Comparison of ENCODE assay signal across 8 mouse cellular contexts in the genomic region with DNA sequence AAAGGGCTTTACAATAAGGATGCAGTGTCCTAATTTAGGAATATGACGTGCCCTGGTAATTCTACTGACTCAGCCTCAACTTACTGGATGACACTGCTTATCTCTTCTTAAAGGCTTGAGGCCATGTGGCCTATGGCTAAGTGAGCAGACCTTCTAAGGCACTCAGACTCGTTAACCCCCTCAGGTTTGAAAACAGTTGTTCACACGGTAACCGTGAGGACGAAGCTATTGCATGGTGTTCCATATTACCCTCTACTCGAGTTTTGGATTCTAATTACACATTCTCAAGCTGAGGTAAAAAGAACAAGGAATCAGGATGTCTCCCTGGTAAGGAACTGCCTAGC. TPM values are rescaled to one million over a fixed set of nuclear protein-coding genes. Genes with fewer than 3 reads are reported as not detected.
A peak's percentile ranks its signal among the peaks of the same experiment; 100 is the strongest.
DNase-seq lines count a peak whose midpoint lies in the region; ATAC-seq and TF ChIP-seq lines count a peak whose summit lies in the region.
"Had no signal": no experiment of that assay in that cellular context is flagged by ENCODE, and none has a peak within 500 bp of the region (broad histone marks: within the 10 kb centered on the region; RNA-seq: fewer than 3 reads in every experiment).

No protein-coding gene starts in this region.

- no peak for TF ChIP-seq POLR2A in olfactory bulb, adult 2 months (IDR thresholded peaks at IDR 0.05; ENCODE audit: insufficient read depth, low read depth, low read length)

- DNase-seq in right cerebral cortex, postnatal 25 days = peak; percentile 12
- DNase-seq in right cerebral cortex, adult 18-20 months = no peak
- DNase-seq in kidney, postnatal 25 days = no peak

- no peaks in the 10 kb centered on the region for H3K9me3 ChIP-seq in embryonic facial prominence, embryonic 15.5 days (replicated peaks)
- no peaks in the 10 kb centered on the region for H3K9me3 ChIP-seq in intestine, postnatal 0 days (ENCODE audit: control insufficient read depth)

- peak overlapping the region; percentile 99 for H3K27ac ChIP-seq in embryonic facial prominence, embryonic 15.5 days (replicated peaks)
- peak overlapping the region; percentile 95 for H3K27ac ChIP-seq in intestine, postnatal 0 days (ENCODE audit: low read depth, low read length)
- peak overlapping the region; percentile 91 for H3K27ac ChIP-seq in olfactory bulb, adult 2 months (ENCODE audit: insufficient read depth, low read depth, low read length)

- 16% methylated on average over 6 of the region's 6 CpGs for WGBS in embryonic facial prominence, embryonic 15.5 days
- WGBS in intestine, postnatal 0 days = 13% methylated on average over 6 of the region's 6 CpGs
- WGBS in olfactory bulb, adult 2 months = 5% methylated on average over 6 of the region's 6 CpGs

- H3K36me3 ChIP-seq in embryonic facial prominence, embryonic 15.5 days = 0 out of 2 replicates have a peak, but pooled peaks cover 7% of the 10 kb centered on the region
- H3K36me3 ChIP-seq in intestine, postnatal 0 days (ENCODE audit: control insufficient read depth, insufficient read depth) = no peaks in the 10 kb centered on the region; the same call in none of the 2 replicates

- no peak for TF ChIP-seq CTCF in intestine, postnatal 0 days (IDR thresholded peaks at IDR 0.05; ENCODE audit: low read depth)
- no peak for TF ChIP-seq CTCF in olfactory bulb, adult 2 months (IDR thresholded peaks at IDR 0.05; ENCODE audit: insufficient read depth, low read depth, low read length)

- peaks cover 15% of the 10 kb centered on the region for H3K4me1 ChIP-seq in embryonic facial prominence, embryonic 15.5 days
- no peaks in the 10 kb centered on the region for H3K4me1 ChIP-seq in intestine, postnatal 0 days (replicated peaks; ENCODE audit: control insufficient read depth, insufficient read depth, low read length)
- H3K4me1 ChIP-seq in olfactory bulb, adult 2 months (ENCODE audit: control insufficient read depth, insufficient read depth, low read length) = no peaks in the 10 kb centered on the region

- H3K27me3 ChIP-seq in embryonic facial prominence, embryonic 15.5 days = no peaks in the 10 kb centered on the region
- H3K27me3 ChIP-seq in intestine, postnatal 0 days (replicated peaks; ENCODE audit: control insufficient read depth, insufficient read depth, low read length) = no peaks in the 10 kb centered on the region

- H3K4me3 ChIP-seq in embryonic facial prominence, embryonic 15.5 days (replicated peaks) = peak overlapping the region; percentile 97
- peak overlapping the region; percentile 81 for H3K4me3 ChIP-seq in intestine, postnatal 0 days (ENCODE audit: low read depth, low read length)
- peak overlapping the region; percentile 67; the same call in 1 of the 2 replicates for H3K4me3 ChIP-seq in olfactory bulb, adult 2 months (ENCODE audit: insufficient read depth, low read depth, low read length)

- H3K4me2 ChIP-seq in embryonic facial prominence, embryonic 15.5 days (replicated peaks) = peak overlapping the region; percentile 80
- H3K4me2 ChIP-seq in intestine, postnatal 0 days (replicated peaks; ENCODE audit: low read depth) = peak overlapping the region; percentile 83

- ATAC-seq in embryonic facial prominence, embryonic 15.5 days (ENCODE audit: insufficient number of reproducible peaks, low FRiP score, low TSS enrichment, low read depth) = peak; percentile 24; the same call in 1 of the 2 replicates
- no peak for ATAC-seq in intestine, postnatal 0 days
- no peak for ATAC-seq in monocyte, adult 5-6 weeks (replicated peaks; ENCODE audit: insufficient number of reproducible peaks, low FRiP score, low TSS enrichment, poor library complexity, severe bottlenecking)

- H3K9ac ChIP-seq in embryonic facial prominence, embryonic 15.5 days = peak overlapping the region; percentile 97
- peak overlapping the region; percentile 92 for H3K9ac ChIP-seq in intestine, postnatal 0 days (ENCODE audit: low read depth, low read length)

RNA-seq across cellular contexts. Expression of a gene that starts 0.6 kb away (rescaled TPM):
- polyA plus RNA-seq in embryonic facial prominence, embryonic 15.5 days (2015; fragmentation: Nextera tagmentation; extraction: Ambion mirVana) = 84.6 and 85.4 TPM in 2 replicates
- 37.0 and 38.6 TPM in 2 replicates for polyA plus RNA-seq in intestine, postnatal 0 days (2015; fragmentation: Nextera tagmentation; extraction: Ambion mirVana)
- not detected in 2 replicates for polyA plus RNA-seq in olfactory bulb, adult 2 months (2012; ENCODE audit: insufficient read depth, insufficient read length, low replicate concordance, missing spikeins)
- total RNA-seq in monocyte, adult 5-6 weeks (2017) = 11.9 to 24.3 TPM (median 18.4 TPM) in 3 replicates

RNA-seq across cellular contexts. Expression of a gene that starts 16.8 kb away (rescaled TPM):
- polyA plus RNA-seq in embryonic facial prominence, embryonic 15.5 days (2015; fragmentation: Nextera tagmentation; extraction: Ambion mirVana) = 0.09 TPM in 1 of 2 replicates, not detected in the other
- polyA plus RNA-seq in intestine, postnatal 0 days (2015; fragmentation: Nextera tagmentation; extraction: Ambion mirVana) = not detected in 2 replicates
- not detected in 2 replicates for polyA plus RNA-seq in olfactory bulb, adult 2 months (2012; ENCODE audit: insufficient read depth, insufficient read length, low replicate concordance, missing spikeins)
- not detected in 3 replicates for total RNA-seq in monocyte, adult 5-6 weeks (2017)
- total RNA-seq: heart, postnatal 36 days had no signal

RNA-seq across cellular contexts. Expression of a gene that starts 36.9 kb away (rescaled TPM):
- 10.4 and 12.4 TPM in 2 replicates for polyA plus RNA-seq in embryonic facial prominence, embryonic 15.5 days (2015; fragmentation: Nextera tagmentation; extraction: Ambion mirVana)
- 3.0 and 3.1 TPM in 2 replicates for polyA plus RNA-seq in intestine, postnatal 0 days (2015; fragmentation: Nextera tagmentation; extraction: Ambion mirVana)
- not detected in 2 replicates for polyA plus RNA-seq in olfactory bulb, adult 2 months (2012; ENCODE audit: insufficient read depth, insufficient read length, low replicate concordance, missing spikeins)
- total RNA-seq in monocyte, adult 5-6 weeks (2017) = 13.3 to 23.0 TPM (median 16.0 TPM) in 3 replicates

Comparison
In these comparisons a context has a peak if more than half of its experiments do, and no peak if none do; other contexts are left out.
1. RNA of a gene that starts 0.6 kb away (polyA plus RNA-seq): 84.6 to 85.4 TPM in embryonic facial prominence, embryonic 15.5 days and 37.0 to 38.6 TPM in intestine, postnatal 0 days; not detected in olfactory bulb, adult 2 months; every median in the first group is over 10 times any median in the second.
2. Peak in every context shown above with its lines, with median percentiles within 50 percentile points of each other: H3K27ac ChIP-seq and H3K4me3 ChIP-seq.